Mouse (Mus musculus) ovary, adult 18-20 months (tissue): Measurements from ENCODE around the gene Alk.

Source experiments
- DNase-seq: peaks from one replicate; pipeline ENCODE4 v3.0.0; 2022; ENCODE audit warnings: low spot score, mixed read lengths

Gene Alk

DNA sequence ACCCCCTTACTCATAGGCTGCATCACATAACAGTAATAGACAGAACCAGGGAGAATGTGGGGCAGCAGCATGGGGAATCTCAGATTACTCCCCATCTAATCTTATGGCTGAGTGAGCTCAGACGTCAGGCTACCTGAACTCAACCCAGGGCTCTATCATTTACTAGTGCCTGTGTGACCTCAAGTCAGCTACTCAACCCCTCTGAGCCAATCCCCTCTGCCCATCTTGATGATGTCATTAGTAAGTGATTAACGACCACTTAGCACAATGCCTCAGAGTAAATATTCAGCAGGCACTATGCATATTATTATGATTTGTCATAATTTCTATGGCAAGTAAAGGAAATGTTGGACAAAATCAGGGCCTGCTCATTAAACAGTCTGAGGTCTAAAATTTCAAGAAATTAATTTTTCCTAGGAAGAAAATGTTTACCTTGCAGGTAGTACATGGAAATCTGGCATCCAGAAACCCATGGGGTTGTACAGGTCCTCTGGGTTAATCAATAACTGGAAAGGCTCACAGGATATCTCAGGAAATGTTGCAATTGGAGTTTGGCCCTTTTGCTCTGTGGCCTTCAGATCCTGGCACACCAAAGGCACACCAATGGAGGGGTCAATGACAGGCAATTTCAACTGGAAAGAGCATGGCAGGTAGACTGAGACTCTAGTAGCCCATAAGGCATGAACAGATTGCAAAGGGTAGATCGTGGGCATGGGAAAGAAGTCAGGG is 204.9 kb downstream of the Alk start:
- no peak for DNase-seq

DNA sequence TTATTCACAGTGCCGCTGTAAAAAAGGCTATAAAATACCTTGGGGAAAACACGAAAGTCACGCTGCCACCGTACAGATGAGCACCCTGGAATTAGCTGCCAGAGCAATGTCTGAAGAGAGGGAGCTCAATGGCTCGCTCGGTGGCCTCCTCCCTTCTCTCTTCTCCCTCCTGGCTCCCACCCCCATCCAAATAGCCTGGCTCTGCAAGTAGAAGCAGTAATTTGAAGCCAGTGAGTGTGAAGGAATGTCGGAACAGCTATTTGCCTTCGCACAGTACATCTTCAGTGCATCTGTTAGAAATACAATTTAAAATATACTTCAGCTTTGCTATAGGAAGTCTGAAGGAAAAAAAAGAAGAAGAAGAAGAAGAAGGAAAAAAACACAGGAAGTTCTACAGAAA is 208.5 kb downstream of the Alk start:
- no peak for DNase-seq

DNA sequence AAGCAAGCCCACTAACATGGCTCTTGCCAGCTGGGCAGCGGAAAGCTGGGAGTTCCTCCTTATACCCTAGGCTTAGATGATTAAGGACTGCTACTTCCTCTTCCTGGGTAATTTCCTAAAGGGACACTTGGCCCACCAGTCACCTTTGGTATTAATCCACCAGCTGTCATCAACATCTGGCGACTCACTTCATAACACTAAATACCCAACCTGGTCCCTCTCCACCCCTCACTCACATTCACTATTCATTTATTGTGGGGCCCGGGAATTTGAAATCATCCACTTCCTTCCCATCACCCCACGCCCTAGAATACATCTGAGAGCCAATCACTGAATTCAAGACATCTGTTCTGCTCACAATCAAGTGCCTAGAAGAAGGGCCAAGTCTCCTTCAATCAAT is 235.4 kb downstream of the Alk start:
- no peak for DNase-seq

DNA sequence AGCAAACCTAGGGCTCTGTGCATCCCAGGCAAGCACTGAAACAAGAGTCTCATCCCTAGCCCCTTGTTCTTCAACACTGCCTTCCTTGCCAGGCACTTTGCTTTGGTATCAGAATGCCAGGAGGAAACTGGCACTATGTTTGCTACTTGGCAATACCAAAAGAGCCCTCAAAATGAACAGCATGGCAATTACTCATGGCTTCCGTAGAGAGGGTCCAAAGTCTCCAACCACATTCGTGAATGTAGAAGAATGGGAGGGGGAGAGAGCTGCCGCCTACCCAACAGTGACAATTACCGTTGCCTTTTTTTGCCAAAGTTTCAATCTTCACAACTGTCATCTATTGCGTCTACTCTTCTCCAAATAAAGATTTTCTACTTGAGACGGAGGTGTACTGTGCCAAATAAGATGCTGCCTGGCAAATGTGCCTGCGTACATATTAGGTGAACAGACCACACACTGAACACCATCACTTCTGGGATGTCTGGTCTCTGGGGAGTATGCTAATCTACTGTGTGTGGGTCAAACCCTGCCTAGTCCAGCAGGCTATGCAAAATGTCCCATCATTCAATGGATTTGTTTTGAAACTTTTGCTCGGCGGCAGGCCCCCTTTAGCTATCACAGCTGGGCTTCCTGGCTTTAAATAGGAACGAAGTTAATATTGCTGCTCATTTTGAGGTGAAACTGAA is 241.5 kb downstream of the Alk start:
- no peak for DNase-seq

DNA sequence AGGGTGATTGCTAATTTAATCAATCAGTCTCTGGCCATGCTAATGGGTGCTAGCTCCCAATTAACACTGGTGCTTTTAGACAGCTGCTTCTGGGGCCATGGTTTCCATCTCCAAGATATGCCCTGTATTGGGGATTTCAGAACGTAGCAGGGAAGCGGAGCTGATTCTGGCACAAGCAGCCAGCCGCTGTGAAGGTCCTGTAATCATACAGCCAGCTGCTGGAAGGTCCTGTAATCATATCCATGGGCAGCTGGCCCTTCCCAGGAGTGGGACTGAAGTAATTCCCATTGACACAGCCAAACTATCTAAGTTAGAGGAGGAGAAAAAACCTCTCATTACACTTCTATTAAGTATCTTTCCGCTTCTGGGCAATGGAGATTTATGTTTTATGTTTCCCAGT is 242.5 kb downstream of the Alk start:
- DNase-seq = no peak

DNA sequence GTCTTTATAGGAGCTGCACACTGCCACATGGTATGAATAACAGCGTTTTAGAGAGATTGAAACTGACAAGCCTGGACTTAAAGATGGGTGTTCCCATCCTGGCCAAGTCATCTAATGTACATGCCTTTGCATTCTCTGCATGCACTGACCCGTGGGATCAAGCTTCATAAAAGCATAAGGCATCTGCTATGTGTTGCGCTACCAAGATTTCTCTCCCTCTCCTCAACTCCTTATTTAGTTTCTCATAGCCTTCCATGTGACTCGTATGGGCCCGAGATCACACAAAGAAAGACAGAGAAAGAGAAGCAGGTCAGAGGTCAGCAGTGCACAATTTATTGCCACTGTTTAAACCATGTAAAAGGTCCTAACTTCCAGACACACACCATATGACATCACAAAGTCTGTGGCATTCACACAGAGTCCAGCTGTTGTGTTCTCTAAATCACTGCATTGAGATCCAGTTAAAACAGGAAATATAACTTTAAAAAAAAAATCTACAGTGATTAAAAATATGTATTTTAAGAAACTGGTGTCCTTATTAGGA is 247.6 kb downstream of the Alk start:
- DNase-seq = no peak

DNA sequence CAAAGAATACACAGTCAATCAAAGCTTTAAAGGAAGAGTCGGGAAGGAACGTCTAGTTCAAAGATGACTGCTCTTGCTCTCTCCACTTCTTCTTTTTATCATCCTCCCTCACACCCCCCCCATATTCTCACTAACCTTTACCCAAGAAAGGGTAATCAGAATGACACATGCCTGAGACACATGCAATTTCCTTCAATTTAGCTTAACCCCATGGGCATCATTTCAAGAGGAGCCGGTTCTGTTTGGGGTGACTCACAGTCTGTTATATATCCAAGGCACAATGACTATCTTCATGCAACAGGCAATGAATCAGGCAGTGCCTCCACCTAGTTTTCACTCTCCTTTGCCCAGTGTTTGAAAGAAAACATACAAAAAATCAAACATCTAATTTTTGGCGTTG is 265.0 kb downstream of the Alk start:
- no peak for DNase-seq

DNA sequence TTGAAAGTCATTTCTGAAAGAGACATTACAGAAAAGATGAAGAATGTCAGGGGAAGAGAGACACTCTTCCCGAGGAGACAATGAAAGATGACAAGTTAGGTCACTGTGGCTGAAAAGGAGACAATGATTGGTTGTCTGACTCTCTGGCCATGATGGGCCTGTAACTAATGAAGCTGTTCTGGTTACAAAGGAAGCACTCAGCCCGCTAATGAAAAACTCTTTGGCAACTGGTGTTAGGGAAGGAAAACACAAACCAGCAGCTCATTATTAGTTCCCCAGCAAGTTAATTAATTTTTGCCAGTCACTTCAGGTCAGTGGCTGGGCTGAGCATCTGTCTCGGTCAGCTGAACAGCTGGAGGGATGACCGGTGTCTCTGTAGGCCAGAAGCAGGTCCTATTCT is 271.5 kb downstream of the Alk start:
- DNase-seq = no peak

DNA sequence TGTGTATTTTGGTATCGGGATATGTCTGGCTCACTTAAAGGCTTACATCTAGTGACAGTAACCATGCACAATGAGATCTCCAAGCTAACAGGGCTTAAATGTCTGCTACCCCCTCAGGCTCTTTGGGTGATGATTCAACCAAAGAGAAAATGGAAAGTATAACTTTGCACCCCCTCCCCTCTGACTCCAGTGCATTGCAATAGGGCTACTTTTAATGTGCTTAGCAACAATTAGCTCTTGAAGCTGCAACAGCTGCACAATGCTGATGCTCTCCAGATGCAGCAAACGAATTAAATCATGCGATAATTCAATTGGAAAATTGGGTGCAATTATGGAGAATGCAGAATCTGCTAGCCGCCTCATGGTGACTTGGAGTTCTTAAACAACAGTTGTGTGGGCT is 278.5 kb downstream of the Alk start:
- no peak for DNase-seq

DNA sequence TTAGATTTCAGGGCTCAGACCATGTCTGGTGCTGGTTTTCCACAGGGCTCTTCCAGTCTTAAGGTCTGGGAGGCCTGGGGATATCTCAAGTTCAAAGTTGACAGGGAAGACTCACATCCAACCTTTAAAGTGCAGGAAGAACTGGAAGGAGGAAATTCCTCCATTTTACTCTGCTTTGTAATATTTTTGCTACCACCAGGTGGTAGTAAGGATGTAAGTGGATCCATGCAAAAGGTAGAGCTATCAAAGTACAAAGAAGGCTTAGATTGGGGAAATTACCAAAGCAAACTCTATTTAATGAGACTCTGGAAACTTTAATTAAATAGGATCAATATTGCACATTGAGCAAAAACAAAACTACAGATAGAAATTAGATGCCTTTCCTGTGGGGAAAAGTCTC is 284.9 kb downstream of the Alk start:
- no peak for DNase-seq

DNA sequence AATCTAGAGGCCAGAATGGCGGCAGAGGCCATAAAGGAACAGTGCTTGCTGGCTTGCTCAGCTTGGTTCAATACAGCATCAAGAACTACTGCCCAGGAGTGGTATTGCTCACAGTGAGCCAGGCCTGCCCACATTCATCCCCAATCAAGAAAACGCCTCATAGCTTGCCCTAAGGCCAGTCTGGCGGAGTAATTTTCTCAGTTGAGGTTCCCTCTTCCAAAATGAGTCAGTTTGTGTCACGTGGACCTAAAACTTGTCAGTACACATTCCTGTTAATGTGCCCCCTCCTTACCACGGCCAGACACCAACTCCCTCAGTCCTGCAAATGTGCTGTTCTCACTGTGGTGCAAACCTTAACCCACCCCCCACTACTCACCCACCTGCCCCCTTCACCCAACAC is 304.8 kb downstream of the Alk start:
- DNase-seq = no peak

DNA sequence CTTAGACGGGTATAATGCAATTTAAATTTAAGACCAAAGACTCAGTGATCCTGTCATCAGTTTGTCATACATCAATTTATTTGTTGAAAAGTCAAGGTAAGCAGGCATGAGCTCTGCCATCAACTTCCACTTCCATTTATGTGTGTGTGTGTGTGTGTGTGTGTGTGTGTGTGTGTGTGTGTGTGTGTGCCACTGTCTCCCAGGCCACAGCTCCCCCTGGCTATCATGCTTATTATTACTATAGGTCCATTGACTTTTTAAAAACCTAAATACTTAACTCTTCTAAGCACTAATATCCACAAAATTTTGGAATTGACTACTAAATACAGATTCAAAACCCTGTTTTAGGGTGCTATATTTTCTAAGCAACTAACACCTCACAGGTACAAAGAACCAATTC is 308.1 kb downstream of the Alk start:
- no peak for DNase-seq

DNA sequence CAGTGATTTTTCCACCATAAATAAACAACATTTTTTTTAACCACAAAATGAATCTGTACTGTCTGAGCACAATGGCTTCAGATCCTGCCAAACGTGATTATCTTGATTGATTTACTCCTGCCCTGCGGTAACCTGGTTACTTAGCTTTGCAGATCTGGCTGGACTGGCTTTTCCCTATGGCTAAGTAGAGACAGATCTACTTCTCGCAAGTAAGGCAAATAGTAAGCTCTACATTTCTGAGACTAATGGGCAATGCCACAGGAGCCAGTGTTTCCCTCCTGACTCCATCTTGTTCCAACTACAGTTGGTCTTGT is 311.2 kb downstream of the Alk start:
- no peak for DNase-seq

DNA sequence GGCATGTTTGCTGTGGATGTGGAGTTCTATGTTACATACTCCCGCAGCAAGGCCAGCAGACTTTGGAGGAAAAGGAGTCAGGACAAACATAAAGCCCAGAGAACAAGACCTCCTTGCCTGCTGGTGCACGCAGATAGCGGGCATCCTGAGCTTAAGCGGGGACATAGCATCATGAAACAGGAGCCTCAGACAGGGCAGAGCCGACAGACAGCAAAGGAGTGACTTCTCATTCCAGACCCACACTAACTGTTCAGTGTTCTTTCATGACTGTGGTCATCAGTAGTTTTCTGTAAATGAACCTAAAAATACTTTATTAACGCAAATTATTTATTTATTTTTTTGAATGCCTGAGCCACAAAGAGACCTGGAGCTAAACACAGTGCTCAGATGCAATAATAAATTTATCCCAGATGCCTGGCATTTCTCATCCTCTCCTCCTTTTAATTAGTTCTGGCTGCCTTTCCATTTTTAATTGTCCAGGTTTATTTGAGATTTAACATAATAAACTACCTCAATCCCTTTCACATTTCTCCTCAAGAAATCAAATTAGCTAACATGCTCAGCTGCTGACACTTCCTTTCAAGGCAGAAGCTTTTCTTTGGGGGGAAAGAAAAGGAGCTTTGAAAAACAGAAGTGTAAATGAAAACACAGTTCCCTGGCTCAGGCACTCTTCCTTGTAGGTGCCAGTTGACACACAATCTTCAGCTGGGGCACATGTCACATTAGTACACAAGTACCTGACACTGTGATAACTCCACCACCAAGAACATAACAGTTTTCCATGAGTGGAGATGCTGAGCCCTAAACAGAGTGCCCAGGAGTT is 311.8 kb downstream of the Alk start:
- no peak for DNase-seq

DNA sequence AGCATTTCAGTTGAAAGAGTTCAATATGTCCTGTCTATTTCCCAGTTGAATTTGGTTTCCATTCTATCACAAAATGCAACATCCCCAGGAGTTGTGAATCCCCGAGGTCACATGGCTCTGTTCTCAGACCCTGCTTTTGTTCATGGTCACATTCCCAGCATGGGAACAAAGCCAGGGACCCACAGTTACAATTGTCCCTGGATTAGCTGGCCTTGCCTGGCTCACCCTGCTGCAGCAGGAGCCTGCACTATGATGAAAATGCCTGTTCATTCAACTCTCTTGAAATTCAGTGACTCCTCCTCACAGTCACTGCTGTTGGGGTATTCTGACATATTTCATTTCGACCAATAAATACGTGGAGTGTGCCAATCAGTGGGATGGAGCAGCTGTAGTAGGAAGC is 318.5 kb downstream of the Alk start:
- no peak for DNase-seq

DNA sequence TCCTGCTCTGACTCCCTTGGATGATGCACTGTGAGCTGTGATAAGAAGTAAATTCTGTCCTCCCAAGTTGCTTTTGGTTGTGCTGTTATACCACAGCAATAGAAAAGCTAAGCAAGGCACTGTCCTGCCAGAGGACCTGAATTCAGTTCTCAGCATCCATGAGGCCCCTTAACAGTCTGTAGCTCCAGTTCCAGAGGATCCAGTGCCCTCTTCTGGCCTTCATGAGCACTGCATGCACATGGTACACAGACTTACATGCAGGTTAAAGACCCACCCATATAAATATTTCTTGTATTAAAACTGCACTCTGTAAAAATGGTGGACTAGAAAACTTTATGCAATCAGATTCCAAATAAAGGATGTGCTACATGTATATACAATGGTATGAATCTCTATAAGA is 326.1 kb downstream of the Alk start:
- no peak for DNase-seq

DNA sequence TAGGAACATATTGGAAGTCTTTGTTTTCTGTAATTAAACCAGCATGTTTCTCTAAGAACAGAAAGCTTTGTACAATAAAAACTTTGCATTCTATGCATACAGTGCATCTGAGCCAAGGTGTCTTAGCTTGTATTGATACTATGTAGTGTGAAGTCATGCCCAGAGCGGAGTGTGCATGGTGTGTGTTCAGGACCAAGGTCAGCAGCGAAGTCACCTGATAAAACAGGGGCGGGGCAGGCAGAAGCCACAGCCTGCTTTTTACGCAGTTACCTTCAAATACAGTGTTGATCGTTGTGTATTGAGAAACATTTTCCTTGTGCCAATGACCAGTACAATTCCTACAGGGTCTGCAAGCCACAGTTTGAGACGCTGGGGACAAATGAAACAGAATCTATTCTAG is 327.6 kb downstream of the Alk start:
- no peak for DNase-seq

DNA sequence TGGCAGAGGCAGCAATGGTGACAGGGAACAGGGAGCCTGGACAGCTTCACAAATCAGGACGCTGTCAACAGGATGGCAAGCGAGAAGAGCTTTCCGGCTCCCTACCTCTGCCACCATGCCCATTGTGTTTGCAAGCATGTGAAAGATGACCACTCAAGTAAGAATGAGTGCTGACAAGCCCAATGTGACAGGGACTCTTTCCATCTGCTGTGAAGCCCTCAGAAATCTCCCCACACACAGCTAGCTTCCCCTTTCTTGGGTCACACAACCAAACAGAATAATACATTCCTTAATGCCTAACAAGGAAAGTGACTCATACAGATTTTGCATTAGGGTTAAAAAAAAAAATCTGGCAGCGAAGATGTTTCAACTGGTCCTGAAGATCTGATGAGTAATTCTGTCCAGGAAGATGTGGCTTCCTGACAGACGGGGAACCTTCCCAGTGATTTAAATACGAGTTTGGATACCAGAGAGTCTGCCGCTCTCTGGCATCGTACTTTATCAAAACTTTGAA is 329.0 kb downstream of the Alk start:
- DNase-seq = no peak

DNA sequence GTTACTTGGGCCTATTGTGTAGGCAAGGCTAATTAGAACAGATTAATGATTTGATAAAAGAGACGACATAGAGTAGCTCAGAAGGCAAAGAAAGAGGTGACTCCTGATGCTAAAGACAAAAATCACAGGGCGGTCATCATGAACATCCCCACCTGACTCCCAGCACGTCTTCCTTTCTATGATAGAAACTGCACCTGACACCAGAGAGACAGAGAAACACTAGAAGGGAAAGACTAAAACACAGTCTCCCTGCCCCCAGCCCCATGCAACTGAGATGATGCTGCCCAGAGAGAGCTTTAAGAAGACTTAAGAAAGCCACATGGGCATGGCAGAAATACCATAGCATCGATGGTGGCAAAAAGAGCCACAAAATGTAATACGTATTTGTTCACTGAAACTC is 330.2 kb downstream of the Alk start:
- DNase-seq = no peak

DNA sequence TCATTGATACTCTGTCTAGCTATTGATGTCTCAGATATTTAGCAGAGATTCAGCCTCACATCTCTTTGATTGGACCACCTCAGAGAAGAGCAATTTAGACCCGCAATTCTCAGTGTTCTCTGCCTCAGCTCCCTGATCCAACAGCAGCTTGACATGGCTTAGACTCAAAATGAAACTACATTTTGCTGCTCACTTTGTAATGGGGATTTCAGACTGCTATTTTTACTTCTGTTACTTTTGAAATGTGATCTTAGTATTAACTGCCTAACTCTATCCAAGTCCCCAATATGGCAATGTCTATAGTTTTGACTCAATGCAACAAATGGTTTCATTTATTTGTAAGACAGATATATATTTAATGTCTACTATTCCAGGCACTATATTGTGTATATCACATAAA is 332.8 kb downstream of the Alk start:
- DNase-seq = no peak

DNA sequence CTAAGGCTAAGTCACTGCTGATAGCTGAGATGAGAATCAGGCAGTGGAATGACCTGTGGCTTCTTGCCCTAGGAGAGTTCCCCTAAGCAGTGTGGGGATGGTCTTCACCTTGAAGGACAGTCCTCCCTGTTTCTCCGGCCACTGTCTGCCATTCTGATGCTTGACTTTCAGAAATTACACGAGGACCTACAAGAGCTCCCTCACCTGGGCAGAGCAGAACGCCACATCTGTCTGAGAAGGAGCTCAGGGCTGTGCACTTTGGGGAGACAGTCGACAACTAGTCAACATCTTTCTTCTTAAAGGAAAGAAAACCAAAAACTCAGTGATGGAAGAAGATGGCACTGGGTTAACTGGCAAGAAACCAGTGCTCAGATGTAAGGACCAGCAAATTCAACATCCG is 335.9 kb downstream of the Alk start:
- no peak for DNase-seq

DNA sequence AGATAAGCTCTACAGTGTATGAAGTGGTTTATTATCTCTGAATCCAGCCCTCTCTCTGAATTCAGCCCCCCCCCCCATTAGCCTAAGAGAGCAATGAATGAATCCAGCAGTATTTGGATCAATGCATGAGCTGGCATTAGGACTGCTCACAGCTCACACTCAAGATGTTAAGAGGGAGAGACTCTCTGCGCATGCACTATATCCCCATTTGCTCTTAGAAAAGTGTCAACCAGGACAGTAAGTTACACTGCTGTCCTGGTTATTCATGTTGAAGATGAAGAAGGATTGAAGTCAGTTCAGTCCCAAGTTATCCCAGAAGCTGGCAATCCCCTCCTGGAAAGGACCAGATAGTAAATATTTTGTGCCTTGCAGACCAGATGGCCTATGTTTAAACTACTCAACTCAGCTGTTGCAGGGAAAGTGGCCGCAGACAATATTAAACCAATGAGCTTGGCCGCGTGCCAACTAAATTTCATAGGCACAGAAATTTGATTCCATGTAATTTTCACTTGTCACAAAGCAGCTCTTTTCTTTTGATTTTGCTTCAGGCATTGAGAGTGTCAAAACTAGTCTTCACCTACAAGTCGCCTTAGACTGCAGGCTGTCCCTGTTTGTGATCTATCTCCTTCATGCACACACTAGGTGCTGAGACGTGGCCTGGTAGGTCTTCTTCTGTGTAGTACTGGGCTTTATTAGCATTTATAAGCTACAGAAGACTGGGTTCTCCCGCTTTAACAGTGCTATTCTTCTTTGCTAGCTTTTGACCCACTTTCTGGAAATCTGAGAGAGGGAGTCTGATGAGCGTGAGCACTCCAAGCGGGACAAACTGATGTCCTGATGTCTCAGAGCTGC is 339.0 kb downstream of the Alk start:
- no peak for DNase-seq
